Mouse (Mus musculus): ENCODE data around the gene Myh9.

DNA sequence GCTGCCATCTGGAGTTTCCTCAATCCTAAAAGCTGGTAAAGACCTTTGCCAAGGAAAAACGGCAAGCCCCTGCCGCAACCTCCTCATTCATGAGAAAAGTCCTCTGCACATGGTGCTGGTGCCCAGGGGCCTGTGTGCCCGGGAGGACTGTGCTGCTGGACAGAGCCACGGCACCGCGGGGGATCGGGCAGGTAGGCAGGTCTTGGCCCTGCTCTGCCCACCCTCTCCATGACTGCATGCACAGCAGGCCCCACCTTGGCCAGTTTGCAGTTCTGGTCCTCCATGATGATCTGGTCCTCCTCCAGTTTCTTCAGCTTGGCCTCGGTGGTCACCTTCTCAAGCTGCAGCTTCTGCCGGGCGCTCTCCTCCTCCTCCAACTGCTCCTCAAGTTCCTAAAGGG, 67.7 kb downstream of the Myh9 start:
- TF ChIP-seq POLR2A (IDR thresholded peaks at IDR 0.05; ENCODE audit: insufficient read depth, low read depth, low read length) (no peak), CTCF (IDR thresholded peaks at IDR 0.05) (no peak), EP300 (IDR thresholded peaks at IDR 0.05; ENCODE audit: insufficient read depth, low read depth, low read length) (no peak)
